ENCODE assay signal across 11 mouse cellular contexts in genomic region chr12:111486455-111486854, GRCm38 (mm10). TPM values are rescaled to one million over a fixed set of nuclear protein-coding genes. Genes with fewer than 3 reads are reported as not detected.
DNase-seq lines count a peak whose midpoint lies in the region; ATAC-seq and TF ChIP-seq lines count a peak whose summit lies in the region.
"Had no signal": no experiment of that assay in that cellular context is flagged by ENCODE, and none has a peak within 500 bp of the region (broad histone marks: within the 10 kb centered on the region; RNA-seq: fewer than 3 reads in every experiment).

No protein-coding gene starts in this region.

- no peaks in the 10 kb centered on the region for H3K36me3 ChIP-seq in intestine, postnatal 0 days (ENCODE audit: control insufficient read depth, insufficient read depth)
- H3K36me3 ChIP-seq in neural tube, embryonic 13.5 days = no peaks in the 10 kb centered on the region

- H3K9me3 ChIP-seq in intestine, postnatal 0 days (ENCODE audit: control insufficient read depth) = no peaks in the 10 kb centered on the region
- H3K9me3 ChIP-seq in neural tube, embryonic 13.5 days = no peaks in the 10 kb centered on the region

- DNase-seq in embryo, embryonic 11 days = peak; percentile 64
- DNase-seq in embryo, embryonic 10 days (ENCODE audit: low spot score) = no peak
- DNase-seq in layer of hippocampus, adult 2 months (ENCODE audit: low spot score in 2 of 2) = no peak
- no peak for DNase-seq in layer of hippocampus, adult 9-10 months (ENCODE audit: low spot score)
- DNase-seq in left cerebral cortex, adult 9 months (ENCODE audit: low spot score in 2 of 2) = no peak
- DNase-seq in thymus, postnatal 10 days (ENCODE audit: low spot score in 2 of 2) = no peak
- DNase-seq: right cerebral cortex, postnatal 14 days had no signal

- no peak for TF ChIP-seq CTCF in layer of hippocampus, adult 2 months (conservative IDR thresholded peaks at IDR 0.05)
- no peak for TF ChIP-seq CTCF in intestine, postnatal 0 days (IDR thresholded peaks at IDR 0.05; ENCODE audit: low read depth)

- peak overlapping the region; percentile 67 for H3K27ac ChIP-seq in layer of hippocampus, adult 2 months
- no peak overlapping the region for H3K27ac ChIP-seq in intestine, postnatal 0 days (ENCODE audit: low read depth, low read length)
- H3K27ac ChIP-seq in neural tube, embryonic 13.5 days (replicated peaks) = no peak overlapping the region

- ATAC-seq in intestine, postnatal 0 days = no peak
- ATAC-seq in neural tube, embryonic 13.5 days (ENCODE audit: low read depth) = no peak

- H3K27me3 ChIP-seq in intestine, postnatal 0 days (replicated peaks; ENCODE audit: control insufficient read depth, insufficient read depth, low read length) = peaks cover 46% of the 10 kb centered on the region
- H3K27me3 ChIP-seq in neural tube, embryonic 13.5 days = peaks cover 79% of the 10 kb centered on the region

- H3K4me1 ChIP-seq in intestine, postnatal 0 days (replicated peaks; ENCODE audit: control insufficient read depth, insufficient read depth, low read length) = no peaks in the 10 kb centered on the region
- H3K4me1 ChIP-seq in neural tube, embryonic 13.5 days (replicated peaks) = peaks cover 22% of the 10 kb centered on the region

- 0 out of 2 replicates have a peak overlapping the region, but pooled peaks have one; percentile 48 for H3K9ac ChIP-seq in intestine, postnatal 0 days (ENCODE audit: low read depth, low read length)
- H3K9ac ChIP-seq in neural tube, embryonic 13.5 days = peak overlapping the region; percentile 56; the same call in 1 of the 2 replicates

- peak overlapping the region; percentile 78 for H3K4me2 ChIP-seq in intestine, postnatal 0 days (replicated peaks; ENCODE audit: low read depth)
- peak overlapping the region; percentile 63 for H3K4me2 ChIP-seq in neural tube, embryonic 13.5 days

- 10% methylated on average over 12 of the region's 12 CpGs for WGBS in intestine, postnatal 0 days
- WGBS in neural tube, embryonic 13.5 days = 4% methylated on average over 12 of the region's 12 CpGs

- peak overlapping the region; percentile 52; the same call in 1 of the 2 replicates for H3K4me3 ChIP-seq in layer of hippocampus, adult 2 months
- H3K4me3 ChIP-seq in intestine, postnatal 0 days (ENCODE audit: low read depth, low read length) = peak overlapping the region; percentile 48
- peak overlapping the region; percentile 39; the same call in 1 of the 2 replicates for H3K4me3 ChIP-seq in neural tube, embryonic 13.5 days

RNA-seq across cellular contexts. Expression of gene Gm266, which starts 0.8 kb away (rescaled TPM):
- 1 to 10 TPM; 5.2 to 6.1 TPM for total RNA-seq in layer of hippocampus, adult 2 months (2021)
- polyA plus RNA-seq in intestine, postnatal 0 days (2015; fragmentation: Nextera tagmentation; extraction: Ambion mirVana) = 7.3 and 8.6 TPM in 2 replicates
- 1.6 TPM in 2 replicates for polyA plus RNA-seq in neural tube, embryonic 13.5 days (2015; fragmentation: Nextera tagmentation; extraction: Ambion mirVana)
- total RNA-seq: adrenal gland, adult 18-20 months; liver, adult 2 months had no signal
- polyA plus RNA-seq: liver, adult 2 months had no signal

RNA-seq across cellular contexts. Expression of gene Tnfaip2, which starts 44.2 kb away (rescaled TPM):
- total RNA-seq in layer of hippocampus, adult 2 months (2021) = under 1 TPM; 0.59 to 0.76 TPM
- 10.5 and 10.8 TPM in 2 replicates for polyA plus RNA-seq in intestine, postnatal 0 days (2015; fragmentation: Nextera tagmentation; extraction: Ambion mirVana)
- polyA plus RNA-seq in neural tube, embryonic 13.5 days (2015; fragmentation: Nextera tagmentation; extraction: Ambion mirVana) = 0.98 and 1.9 TPM in 2 replicates

RNA-seq across cellular contexts. Expression of gene Eif5, which starts 51.4 kb away (rescaled TPM):
- total RNA-seq in layer of hippocampus, adult 2 months (2021) = 100 to 1,000 TPM; 253 to 260 TPM
- polyA plus RNA-seq in intestine, postnatal 0 days (2015; fragmentation: Nextera tagmentation; extraction: Ambion mirVana) = 632 and 663 TPM in 2 replicates
- 552 and 587 TPM in 2 replicates for polyA plus RNA-seq in neural tube, embryonic 13.5 days (2015; fragmentation: Nextera tagmentation; extraction: Ambion mirVana)
